Mouse (Mus musculus) thymus, postnatal 0 days (tissue): ENCODE measurements around the gene Slc4a1ap. TPM values are rescaled to one million over a fixed set of nuclear protein-coding genes. Genes with fewer than 3 reads are reported as not detected.
A peak's percentile ranks its signal among the peaks of the same experiment; 100 is the strongest.
"Not testable (repeated sequence)": the region's sequence is repeated elsewhere in the genome, so short reads cannot be mapped to it uniquely, and the experiment has no call there.

Experiments
- DNase-seq: peaks from one replicate; pipeline ENCODE4 v3.0.0-alpha.2; 2015; ENCODE audit warnings: low spot score
- polyA plus RNA-seq: library from polyadenylated mRNA; unstranded; fragments of >200 nt; fragmentation: Nextera tagmentation; extraction: Ambion mirVana; gene quantifications from 2 replicates; pipeline ENCODE4 v1.2.1, GENCODE M21; 2015

Gene Slc4a1ap
- polyA plus RNA-seq, 1 experiment from 2014 or later, result 31.6 TPM

- DNase-seq, result no peak
These were observed 39.7 kb downstream of the Slc4a1ap start for GRCm38 (mm10) chr5:31566457-31566856.

GRCm38 (mm10) chr5:31567951-31568657, 41.3 kb downstream of the Slc4a1ap start:
- no peak for DNase-seq

- DNase-seq, result no peak
These were observed 44.3 kb downstream of the Slc4a1ap start for GRCm38 (mm10) chr5:31571023-31571608.

DNA sequence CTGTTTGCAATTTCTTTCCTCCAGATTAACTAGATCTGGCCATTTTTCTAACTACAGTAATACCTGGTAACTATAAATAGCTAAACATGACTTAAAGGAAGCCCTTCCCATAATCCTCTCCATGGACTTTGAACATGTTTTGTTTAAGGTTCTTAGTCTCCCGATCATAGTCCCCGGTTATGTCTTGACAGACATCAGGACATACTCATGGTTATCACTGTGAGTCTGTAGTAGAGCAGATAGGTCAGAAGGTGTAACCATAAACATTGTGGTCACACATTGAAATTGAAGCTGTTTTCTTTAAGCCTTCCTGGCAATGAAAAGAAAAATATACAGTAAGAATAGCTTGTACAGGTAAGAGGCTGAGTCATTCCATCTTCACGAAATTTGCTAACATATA, 46.9 kb downstream of the Slc4a1ap start:
- no peak for DNase-seq

GRCm38 (mm10) chr5:31576539-31576975, 49.8 kb downstream of the Slc4a1ap start:
- DNase-seq, result no peak

DNA sequence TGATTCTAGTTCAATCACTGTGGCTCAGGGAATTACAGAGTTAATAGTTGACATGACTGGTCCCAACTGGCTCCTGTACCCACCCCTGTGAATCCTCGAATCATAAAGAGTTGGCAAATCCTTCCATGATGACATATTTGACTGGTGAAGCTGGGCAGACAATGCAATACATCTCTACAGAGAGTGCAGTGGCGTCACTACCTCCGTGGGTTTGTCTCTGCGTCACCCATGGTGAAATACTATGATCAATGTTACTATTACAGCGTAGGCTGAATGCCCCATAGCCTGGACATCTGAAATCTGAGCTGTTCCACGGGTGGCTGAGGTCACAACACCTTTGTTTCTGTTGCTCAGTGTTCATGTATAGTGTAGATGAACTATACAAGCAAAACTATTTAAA, 54.5 kb downstream of the Slc4a1ap start:
- DNase-seq, result no peak

DNA sequence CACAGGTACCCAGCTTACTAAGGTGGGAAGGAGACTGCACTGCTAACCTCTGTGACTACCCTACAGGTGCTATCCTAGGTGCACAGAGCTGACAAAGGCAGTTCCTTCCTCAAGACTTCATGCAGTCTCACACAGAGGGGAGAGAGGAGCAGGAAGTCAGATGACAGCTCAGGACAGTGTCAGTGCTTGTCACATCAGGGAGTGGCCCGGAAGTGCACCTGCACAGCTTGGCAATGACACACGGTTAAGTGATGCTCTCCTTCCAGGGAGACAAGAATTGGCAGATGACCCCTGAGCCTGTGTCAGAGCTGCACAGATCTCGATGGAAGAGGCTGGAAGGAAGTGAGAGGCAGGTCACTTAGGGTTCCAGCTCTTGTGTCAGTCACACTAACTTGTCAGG, 55.1 kb downstream of the Slc4a1ap start:
- peak; percentile 32 for DNase-seq

DNA sequence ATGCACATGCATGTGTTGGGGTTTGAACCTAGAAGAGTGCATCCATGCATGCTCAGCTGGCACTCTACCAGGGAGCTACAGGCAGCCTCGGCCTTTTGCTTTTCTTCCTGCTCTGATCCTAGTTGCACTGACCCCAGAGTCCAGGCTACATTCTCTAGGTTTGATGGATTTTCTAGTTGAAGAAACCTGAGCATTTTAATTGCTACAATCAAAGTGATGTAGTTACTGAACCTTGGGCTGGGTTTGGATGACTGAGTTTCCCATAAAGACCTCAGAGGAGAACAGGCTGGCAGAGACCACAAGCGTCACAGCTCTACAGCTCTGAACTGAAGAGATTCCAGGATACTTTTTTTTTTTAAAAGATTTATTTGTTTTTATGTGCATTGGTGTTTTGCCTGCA, 56.5 kb downstream of the Slc4a1ap start:
- no peak for DNase-seq

DNA sequence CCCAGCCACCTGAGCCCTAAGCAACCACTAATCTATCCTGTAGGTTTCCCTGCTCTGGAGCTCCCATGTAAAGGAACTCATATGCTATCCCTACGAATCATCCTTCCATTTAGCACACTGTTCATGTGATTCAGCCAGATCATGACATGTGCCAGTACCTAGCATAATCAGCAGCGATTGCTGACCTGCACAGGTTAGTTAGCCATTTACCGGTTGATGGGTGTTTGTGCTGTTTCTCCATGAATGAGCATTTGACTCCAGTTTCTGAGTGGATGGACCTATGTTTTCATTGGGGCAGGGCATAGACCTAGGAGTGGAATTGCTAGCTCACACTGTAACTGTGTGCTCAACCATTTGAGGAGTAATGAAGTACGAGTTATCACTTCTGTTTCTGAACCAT, 58.7 kb downstream of the Slc4a1ap start:
- DNase-seq, result no peak

DNA sequence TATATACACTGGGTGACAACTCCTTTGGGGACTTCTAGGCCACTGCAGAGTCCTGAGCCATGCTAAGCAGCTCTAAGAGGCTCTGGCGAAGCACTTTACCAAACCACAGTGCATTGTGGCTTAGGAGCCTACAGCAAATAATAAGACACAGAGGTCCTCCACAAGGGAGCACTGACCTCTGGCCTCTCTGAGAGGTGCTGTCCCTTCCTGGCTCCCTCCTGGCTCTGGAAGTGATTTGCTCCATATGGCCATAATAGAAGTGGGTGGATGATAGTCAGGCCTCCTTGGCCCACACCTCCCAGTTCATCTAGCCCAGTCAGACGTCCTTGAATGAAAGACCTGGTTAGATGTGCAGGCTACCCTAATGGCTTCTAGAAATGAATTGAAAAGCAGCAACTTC, 61.2 kb downstream of the Slc4a1ap start:
- no peak for DNase-seq

DNA sequence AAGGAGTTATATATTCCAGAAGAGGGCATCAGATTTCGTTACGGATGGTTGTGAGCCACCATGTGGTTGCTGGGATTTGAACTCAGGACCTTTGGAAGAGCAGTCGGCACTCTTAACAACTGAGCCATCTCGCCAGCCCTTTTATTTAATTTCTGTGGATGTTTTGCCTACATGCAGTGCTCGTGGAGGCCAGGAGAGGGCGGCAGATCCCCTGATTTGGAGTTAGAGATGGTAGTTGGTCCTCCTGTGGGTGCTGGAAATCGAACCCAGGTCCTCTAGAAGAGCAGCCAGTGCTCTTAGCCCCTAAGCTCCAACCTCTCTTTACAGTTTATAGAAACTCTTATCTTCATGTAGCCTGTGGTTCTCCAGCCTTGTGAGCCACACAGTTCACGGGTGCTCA, 61.9 kb downstream of the Slc4a1ap start:
- not testable (repeated sequence) for DNase-seq

DNA sequence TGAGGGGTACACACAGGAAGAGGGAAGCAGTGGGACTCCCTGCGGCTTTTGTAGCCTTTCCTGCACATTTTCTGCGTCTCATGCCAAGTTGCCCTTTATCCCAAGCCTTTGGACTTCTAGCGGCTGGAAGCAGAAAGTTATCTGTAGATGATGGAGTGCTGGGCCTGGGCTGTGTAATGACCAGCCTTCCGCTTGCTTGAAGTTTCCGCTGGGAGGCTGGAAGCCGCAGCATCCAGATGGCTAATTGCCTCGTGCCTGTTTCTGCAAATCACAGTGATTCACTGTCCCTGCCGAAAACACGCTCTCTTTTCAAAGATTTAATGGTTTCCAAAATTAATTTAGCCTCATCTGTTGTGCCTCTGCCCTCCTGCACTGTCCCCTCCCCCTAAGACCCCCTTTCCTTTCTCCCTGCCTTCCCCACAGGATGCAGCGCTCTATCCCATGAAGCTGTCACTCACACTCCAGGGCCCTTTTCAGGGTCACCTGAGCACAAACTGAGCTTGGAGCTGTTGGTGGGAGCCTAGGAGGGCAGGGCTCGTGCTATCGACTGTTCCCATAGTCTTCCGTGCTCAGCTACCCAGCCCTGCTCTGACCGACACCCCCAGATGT, 63.0 kb downstream of the Slc4a1ap start:
- no peak for DNase-seq

GRCm38 (mm10) chr5:31591122-31591521, 64.3 kb downstream of the Slc4a1ap start:
- no peak for DNase-seq

GRCm38 (mm10) chr5:31595868-31596267, 69.1 kb downstream of the Slc4a1ap start:
- no peak for DNase-seq

- DNase-seq, result peak; percentile 77
These were observed 70.0 kb downstream of the Slc4a1ap start, which contains the start of gene Mrpl33 for GRCm38 (mm10) chr5:31596481-31597429. TSS of gene Mrpl33 (plus strand) at chr5:31596935.

GRCm38 (mm10) chr5:31597430-31597944, 70.7 kb downstream of the Slc4a1ap start:
- DNase-seq, result no peak

DNA sequence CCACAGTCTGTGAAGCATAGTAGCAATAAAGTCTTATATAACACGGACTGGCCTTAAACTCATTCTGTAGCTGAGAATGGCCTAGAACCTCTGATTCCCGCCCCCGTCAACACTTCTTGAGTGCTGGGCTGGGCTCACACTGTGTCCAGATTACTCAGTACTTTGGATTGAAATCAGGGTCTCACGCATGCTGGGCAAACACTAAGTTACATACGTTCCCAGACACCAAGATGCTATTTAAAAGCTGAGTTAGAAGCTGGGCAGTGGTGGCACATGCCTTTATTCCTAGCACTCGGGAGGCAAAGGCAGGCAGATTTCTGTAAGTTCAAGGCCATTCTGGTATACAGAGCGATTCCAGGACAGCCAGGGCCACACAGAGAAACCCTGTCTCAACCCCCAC, 71.3 kb downstream of the Slc4a1ap start:
- no peak for DNase-seq

DNA sequence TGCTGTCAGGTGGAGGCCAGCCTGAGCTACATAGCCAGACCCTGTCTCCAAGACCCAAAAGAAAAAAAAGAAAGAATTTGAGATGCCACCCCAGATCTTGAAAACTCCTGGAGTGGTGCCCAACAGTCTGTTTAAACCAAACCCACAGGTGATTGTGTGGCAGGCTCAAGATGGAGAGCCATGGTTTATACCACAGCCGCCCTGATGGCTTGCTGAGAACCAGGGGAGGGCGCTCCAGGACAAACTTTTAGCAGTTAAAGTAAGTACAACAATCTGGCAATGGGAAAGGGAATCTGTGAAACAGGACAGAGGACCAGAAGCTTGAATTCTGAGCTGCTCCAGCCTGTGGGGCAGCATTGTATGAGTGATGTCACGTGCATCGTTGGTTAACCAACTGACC, 71.8 kb downstream of the Slc4a1ap start:
- peak; percentile 58 for DNase-seq

- DNase-seq, result peak; percentile 32
These were observed 72.4 kb downstream of the Slc4a1ap start for GRCm38 (mm10) chr5:31599161-31599560.

- no peak for DNase-seq
These were observed 74.4 kb downstream of the Slc4a1ap start for GRCm38 (mm10) chr5:31601162-31601722.

- peak; percentile 73 for DNase-seq
These were observed 75.6 kb downstream of the Slc4a1ap start for GRCm38 (mm10) chr5:31602377-31602776.
